Mouse (Mus musculus): ENCODE measurements around the gene Ppp2r2c. TPM values are rescaled to one million over a fixed set of nuclear protein-coding genes. Genes with fewer than 3 reads are reported as not detected.

The Ppp2r2c gene
- polyA plus RNA-seq, 1 experiment from 2014 or later, result 17.1 TPM

GRCm38 (mm10) chr5:36877641-36878040 lies 9.3 kb downstream of the Ppp2r2c start:
- H3K27ac ChIP-seq (ENCODE audit: low read depth, low read length), result no peak overlapping the region
- DNase-seq (ENCODE audit: low spot score) (no peak), ATAC-seq (no peak)
- H3K9me3 ChIP-seq (replicated peaks; ENCODE audit: control insufficient read depth, low read length), result no peaks in the 10 kb centered on the region
- no peak overlapping the region for H3K9ac ChIP-seq (ENCODE audit: low read length)
- no peak overlapping the region for H3K4me3 ChIP-seq (ENCODE audit: low read depth, low read length)
- H3K36me3 ChIP-seq (ENCODE audit: control insufficient read depth, insufficient read depth, low read length), result no peaks in the 10 kb centered on the region
- peaks cover under 1% of the 10 kb centered on the region; the same call in 1 of the 2 replicates for H3K27me3 ChIP-seq (replicated peaks; ENCODE audit: control insufficient read depth, insufficient read depth, low read length)
- H3K4me1 ChIP-seq (ENCODE audit: control insufficient read depth, insufficient read depth, low read length), result no peaks in the 10 kb centered on the region
- no peak overlapping the region for H3K4me2 ChIP-seq (ENCODE audit: low read length)
- 86% methylated on average over 2 of the region's 2 CpGs for WGBS

- H3K4me3 ChIP-seq (ENCODE audit: low read depth, low read length), result no peak overlapping the region
Measured at GRCm38 (mm10) chr5:36878801-36879200, 10.5 kb downstream of the Ppp2r2c start.

GRCm38 (mm10) chr5:36880622-36881021 lies 12.3 kb downstream of the Ppp2r2c start:
- H3K27ac ChIP-seq (ENCODE audit: low read depth, low read length), result no peak overlapping the region
- no peaks in the 10 kb centered on the region for H3K27me3 ChIP-seq (replicated peaks; ENCODE audit: control insufficient read depth, insufficient read depth, low read length)
- ATAC-seq (no peak), DNase-seq (ENCODE audit: low spot score) (no peak)
- no peaks in the 10 kb centered on the region; the same call in 1 of the 2 replicates for H3K4me1 ChIP-seq (ENCODE audit: control insufficient read depth, insufficient read depth, low read length)
- WGBS, result 85% methylated on average over 5 of the region's 5 CpGs
- H3K9ac ChIP-seq (ENCODE audit: low read length), result no peak overlapping the region
- H3K36me3 ChIP-seq (ENCODE audit: control insufficient read depth, insufficient read depth, low read length), result no peaks in the 10 kb centered on the region
- H3K9me3 ChIP-seq (replicated peaks; ENCODE audit: control insufficient read depth, low read length), result no peaks in the 10 kb centered on the region
- no peak overlapping the region for H3K4me2 ChIP-seq (ENCODE audit: low read length)
- no peak overlapping the region for H3K4me3 ChIP-seq (ENCODE audit: low read depth, low read length)

More at GRCm38 (mm10) chr5:36878801-36879200, 10.5 kb downstream of the Ppp2r2c start:
- Histone ChIP-seq H3K9me3 (replicated peaks; ENCODE audit: control insufficient read depth, low read length) (no peaks in the 10 kb centered on the region), H3K27ac (ENCODE audit: low read depth, low read length) (no peak overlapping the region), H3K9ac (ENCODE audit: low read length) (no peak overlapping the region), H3K27me3 (replicated peaks; ENCODE audit: control insufficient read depth, insufficient read depth, low read length) (no peaks in the 10 kb centered on the region), H3K36me3 (ENCODE audit: control insufficient read depth, insufficient read depth, low read length) (no peaks in the 10 kb centered on the region), H3K4me1 (ENCODE audit: control insufficient read depth, insufficient read depth, low read length) (no peaks in the 10 kb centered on the region), H3K4me2 (ENCODE audit: low read length) (no peak overlapping the region)
- DNase-seq (ENCODE audit: low spot score) (no peak), ATAC-seq (no peak)
- 80% methylated on average over 4 of the region's 4 CpGs for WGBS

- Histone ChIP-seq H3K9ac (ENCODE audit: low read length) (no peak overlapping the region), H3K4me1 (ENCODE audit: control insufficient read depth, insufficient read depth, low read length) (peaks cover 6% of the 10 kb centered on the region; the same call in 1 of the 2 replicates), H3K27ac (ENCODE audit: low read depth, low read length) (no peak overlapping the region), H3K4me3 (ENCODE audit: low read depth, low read length) (no peak overlapping the region), H3K4me2 (ENCODE audit: low read length) (no peak overlapping the region), H3K27me3 (replicated peaks; ENCODE audit: control insufficient read depth, insufficient read depth, low read length) (no peaks in the 10 kb centered on the region), H3K36me3 (ENCODE audit: control insufficient read depth, insufficient read depth, low read length) (no peaks in the 10 kb centered on the region), H3K9me3 (replicated peaks; ENCODE audit: control insufficient read depth, low read length) (no peaks in the 10 kb centered on the region)
- no peak for ATAC-seq
- DNase-seq (ENCODE audit: low spot score), result no peak
- 85% methylated on average over 12 of the region's 12 CpGs for WGBS
Measured at GRCm38 (mm10) chr5:36883516-36883915, 15.2 kb downstream of the Ppp2r2c start.

- DNase-seq (ENCODE audit: low spot score), result peak; percentile 57
- 37% methylated on average over 1 of the region's 1 CpGs for WGBS
- Histone ChIP-seq H3K9me3 (replicated peaks; ENCODE audit: control insufficient read depth, low read length) (no peaks in the 10 kb centered on the region), H3K27ac (ENCODE audit: low read depth, low read length) (no peak overlapping the region), H3K9ac (ENCODE audit: low read length) (no peak overlapping the region), H3K27me3 (replicated peaks; ENCODE audit: control insufficient read depth, insufficient read depth, low read length) (no peaks in the 10 kb centered on the region), H3K4me2 (ENCODE audit: low read length) (no peak overlapping the region), H3K36me3 (ENCODE audit: control insufficient read depth, insufficient read depth, low read length) (no peaks in the 10 kb centered on the region), H3K4me3 (ENCODE audit: low read depth, low read length) (no peak overlapping the region), H3K4me1 (ENCODE audit: control insufficient read depth, insufficient read depth, low read length) (peaks cover 7% of the 10 kb centered on the region; the same call in 1 of the 2 replicates)
- no peak for ATAC-seq
Measured at GRCm38 (mm10) chr5:36885067-36885466, 16.8 kb downstream of the Ppp2r2c start.

- no peak overlapping the region for H3K9ac ChIP-seq (ENCODE audit: low read length)
- ATAC-seq, result no peak
- H3K36me3 ChIP-seq (ENCODE audit: control insufficient read depth, insufficient read depth, low read length), result no peaks in the 10 kb centered on the region
- no peak overlapping the region for H3K4me2 ChIP-seq (ENCODE audit: low read length)
- no peaks in the 10 kb centered on the region for H3K27me3 ChIP-seq (replicated peaks; ENCODE audit: control insufficient read depth, insufficient read depth, low read length)
- H3K4me3 ChIP-seq (ENCODE audit: low read depth, low read length), result no peak overlapping the region
- H3K27ac ChIP-seq (ENCODE audit: low read depth, low read length), result no peak overlapping the region
- DNase-seq (ENCODE audit: low spot score), result no peak
- WGBS, result 67% methylated on average over 5 of the region's 5 CpGs
- H3K9me3 ChIP-seq (replicated peaks; ENCODE audit: control insufficient read depth, low read length), result no peaks in the 10 kb centered on the region
- H3K4me1 ChIP-seq (ENCODE audit: control insufficient read depth, insufficient read depth, low read length), result peaks cover 9% of the 10 kb centered on the region
Measured at GRCm38 (mm10) chr5:36885595-36885994, 17.3 kb downstream of the Ppp2r2c start.

- DNase-seq (ENCODE audit: low spot score), result no peak
- no peak overlapping the region for H3K27ac ChIP-seq (ENCODE audit: low read depth, low read length)
- H3K9me3 ChIP-seq (replicated peaks; ENCODE audit: control insufficient read depth, low read length), result no peaks in the 10 kb centered on the region
- ATAC-seq, result no peak
- H3K4me1 ChIP-seq (ENCODE audit: control insufficient read depth, insufficient read depth, low read length), result peaks cover 16% of the 10 kb centered on the region
- no peaks in the 10 kb centered on the region for H3K36me3 ChIP-seq (ENCODE audit: control insufficient read depth, insufficient read depth, low read length)
- H3K4me2 ChIP-seq (ENCODE audit: low read length), result no peak overlapping the region
- no peak overlapping the region for H3K9ac ChIP-seq (ENCODE audit: low read length)
- H3K4me3 ChIP-seq (ENCODE audit: low read depth, low read length), result no peak overlapping the region
- H3K27me3 ChIP-seq (replicated peaks; ENCODE audit: control insufficient read depth, insufficient read depth, low read length), result no peaks in the 10 kb centered on the region
- WGBS, result 90% methylated on average over 2 of the region's 2 CpGs
Measured at GRCm38 (mm10) chr5:36886298-36886697, 18.0 kb downstream of the Ppp2r2c start.

- DNase-seq (ENCODE audit: low spot score) (no peak), ATAC-seq (no peak)
- Histone ChIP-seq H3K27ac (ENCODE audit: low read depth, low read length) (no peak overlapping the region), H3K9me3 (replicated peaks; ENCODE audit: control insufficient read depth, low read length) (no peaks in the 10 kb centered on the region), H3K4me2 (ENCODE audit: low read length) (no peak overlapping the region), H3K27me3 (replicated peaks; ENCODE audit: control insufficient read depth, insufficient read depth, low read length) (no peaks in the 10 kb centered on the region), H3K36me3 (ENCODE audit: control insufficient read depth, insufficient read depth, low read length) (no peaks in the 10 kb centered on the region), H3K4me1 (ENCODE audit: control insufficient read depth, insufficient read depth, low read length) (peaks cover 17% of the 10 kb centered on the region), H3K4me3 (ENCODE audit: low read depth, low read length) (no peak overlapping the region), H3K9ac (ENCODE audit: low read length) (no peak overlapping the region)
- WGBS, result 64% methylated on average over 7 of the region's 7 CpGs
Measured at GRCm38 (mm10) chr5:36886852-36887283, 18.6 kb downstream of the Ppp2r2c start.

- WGBS, result 46% methylated on average over 9 of the region's 9 CpGs
- Histone ChIP-seq H3K4me2 (ENCODE audit: low read length) (no peak overlapping the region), H3K9ac (ENCODE audit: low read length) (no peak overlapping the region), H3K27me3 (replicated peaks; ENCODE audit: control insufficient read depth, insufficient read depth, low read length) (no peaks in the 10 kb centered on the region), H3K4me1 (ENCODE audit: control insufficient read depth, insufficient read depth, low read length) (peaks cover 17% of the 10 kb centered on the region), H3K36me3 (ENCODE audit: control insufficient read depth, insufficient read depth, low read length) (no peaks in the 10 kb centered on the region), H3K4me3 (ENCODE audit: low read depth, low read length) (no peak overlapping the region), H3K9me3 (replicated peaks; ENCODE audit: control insufficient read depth, low read length) (no peaks in the 10 kb centered on the region), H3K27ac (ENCODE audit: low read depth, low read length) (no peak overlapping the region)
- DNase-seq (ENCODE audit: low spot score) (no peak), ATAC-seq (0 out of 2 replicates have a peak, but pooled peaks have one; percentile 18)
Measured at GRCm38 (mm10) chr5:36887299-36887988, 19.1 kb downstream of the Ppp2r2c start.
